ENCODE assay signal across 12 mouse cellular contexts in the genomic region with DNA sequence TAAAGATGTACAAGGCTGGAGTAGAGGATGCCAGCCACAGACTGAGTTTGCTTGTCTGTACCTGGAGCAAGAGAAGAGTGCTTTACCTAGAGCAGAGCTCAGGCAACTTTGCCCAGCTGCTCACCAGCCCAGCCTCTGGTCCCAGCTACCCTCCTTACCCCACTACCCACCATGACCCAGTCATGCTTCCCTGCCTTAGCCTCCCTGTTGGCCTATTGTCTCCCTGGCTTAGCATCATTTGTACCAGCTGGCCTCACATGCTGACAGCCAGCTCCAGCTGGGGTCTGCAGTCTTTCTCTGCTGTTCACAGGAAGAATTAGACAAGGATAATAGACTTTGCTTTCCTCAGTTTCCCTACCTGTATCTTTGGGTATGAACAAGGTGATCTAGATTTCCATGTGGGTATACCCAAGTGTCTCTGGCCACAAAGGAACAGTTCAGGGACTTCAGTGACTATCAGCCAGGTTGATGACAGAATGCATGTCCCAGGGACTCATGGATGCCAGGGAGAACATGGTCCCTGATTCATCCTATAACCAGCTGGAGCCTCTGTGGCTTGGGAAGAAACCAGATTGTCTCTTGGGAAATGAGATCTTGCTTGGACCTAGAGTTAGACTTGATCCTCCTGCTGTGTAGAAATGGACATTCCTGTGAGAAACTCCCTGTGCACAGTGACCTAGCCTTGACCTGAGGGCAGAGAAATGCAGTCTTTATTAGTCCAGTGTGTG.
DNase-seq lines count a peak whose midpoint lies in the region; ATAC-seq and TF ChIP-seq lines count a peak whose summit lies in the region.
"Had no signal": no experiment of that assay in that cellular context is flagged by ENCODE, and none has a peak within 500 bp of the region (broad histone marks: within the 10 kb centered on the region; RNA-seq: fewer than 3 reads in every experiment).

No protein-coding gene starts in this region.

- H3K4me1 ChIP-seq in heart, embryonic 11.5 days (ENCODE audit: control insufficient read depth, insufficient read depth, low read length), result no peaks in the 10 kb centered on the region
- no peaks in the 10 kb centered on the region for H3K4me1 ChIP-seq in forebrain, postnatal 0 days (ENCODE audit: insufficient read depth)
- peaks cover 14% of the 10 kb centered on the region for H3K4me1 ChIP-seq in hindbrain, embryonic 15.5 days (replicated peaks)
- H3K4me1 ChIP-seq in neural tube, embryonic 15.5 days, result peaks cover 21% of the 10 kb centered on the region
- H3K4me1 ChIP-seq in kidney, embryonic 15.5 days, result peaks cover 4% of the 10 kb centered on the region; the same call in 1 of the 2 replicates

- H3K9me3 ChIP-seq in heart, embryonic 11.5 days (replicated peaks; ENCODE audit: control insufficient read depth, low read length), result no peaks in the 10 kb centered on the region
- no peaks in the 10 kb centered on the region for H3K9me3 ChIP-seq in forebrain, postnatal 0 days (ENCODE audit: low read length)
- H3K9me3 ChIP-seq in hindbrain, embryonic 15.5 days, result no peaks in the 10 kb centered on the region
- H3K9me3 ChIP-seq in neural tube, embryonic 15.5 days (replicated peaks), result no peaks in the 10 kb centered on the region
- no peaks in the 10 kb centered on the region for H3K9me3 ChIP-seq in kidney, embryonic 15.5 days (replicated peaks)
- H3K9me3 ChIP-seq: limb, embryonic 12.5 days had no signal

- TF ChIP-seq CTCF in forebrain, postnatal 0 days (IDR thresholded peaks at IDR 0.05; ENCODE audit: low read depth), result no peak

- no peak for ATAC-seq in heart, embryonic 11.5 days (replicated peaks; ENCODE audit: insufficient number of reproducible peaks, low FRiP score, low TSS enrichment)
- no peak for ATAC-seq in forebrain, postnatal 0 days
- no peak for ATAC-seq in hindbrain, embryonic 15.5 days (ENCODE audit: low FRiP score, low read depth)
- no peak for ATAC-seq in neural tube, embryonic 15.5 days (ENCODE audit: low FRiP score)
- no peak for ATAC-seq in kidney, embryonic 15.5 days (replicated peaks; ENCODE audit: low FRiP score)

- no peak overlapping the region for H3K4me3 ChIP-seq in heart, embryonic 11.5 days (ENCODE audit: low read depth, low read length)
- H3K4me3 ChIP-seq in forebrain, postnatal 0 days (ENCODE audit: low read depth, low read length), result no peak overlapping the region
- no peak overlapping the region for H3K4me3 ChIP-seq in hindbrain, embryonic 15.5 days
- H3K4me3 ChIP-seq in neural tube, embryonic 15.5 days (replicated peaks), result no peak overlapping the region
- H3K4me3 ChIP-seq in kidney, embryonic 15.5 days (replicated peaks), result no peak overlapping the region
- H3K4me3 ChIP-seq: limb, embryonic 12.5 days had no signal

- H3K27me3 ChIP-seq in heart, embryonic 11.5 days (ENCODE audit: control insufficient read depth, insufficient read depth, low read length), result no peaks in the 10 kb centered on the region
- no peaks in the 10 kb centered on the region for H3K27me3 ChIP-seq in forebrain, postnatal 0 days (ENCODE audit: insufficient read depth, low read length)
- H3K27me3 ChIP-seq in hindbrain, embryonic 15.5 days, result no peaks in the 10 kb centered on the region
- H3K27me3 ChIP-seq in neural tube, embryonic 15.5 days (replicated peaks), result no peaks in the 10 kb centered on the region
- no peaks in the 10 kb centered on the region for H3K27me3 ChIP-seq in kidney, embryonic 15.5 days
- H3K27me3 ChIP-seq: limb, embryonic 12.5 days had no signal

- peak; percentile 92 for DNase-seq in heart, adult 11 months
- DNase-seq in forebrain, postnatal 0 days, result no peak
- no peak for DNase-seq in adrenal gland, postnatal 4 days (ENCODE audit: low spot score in 2 of 2)
- no peak for DNase-seq in thymus, adult 18-20 months
- DNase-seq: adrenal gland, postnatal 14 days; kidney, postnatal 36 days; lung, adult 2 months had no signal

- no peak overlapping the region for H3K27ac ChIP-seq in heart, embryonic 11.5 days (ENCODE audit: low read depth, low read length)
- peak overlapping the region; percentile 40 for H3K27ac ChIP-seq in forebrain, postnatal 0 days (ENCODE audit: low read depth, low read length)
- peak overlapping the region; percentile 46 for H3K27ac ChIP-seq in hindbrain, embryonic 15.5 days (replicated peaks)
- peak overlapping the region; percentile 68 for H3K27ac ChIP-seq in neural tube, embryonic 15.5 days (replicated peaks)
- H3K27ac ChIP-seq in kidney, embryonic 15.5 days, result no peak overlapping the region
- H3K27ac ChIP-seq: limb, embryonic 12.5 days had no signal

- H3K9ac ChIP-seq in heart, embryonic 11.5 days (ENCODE audit: low read depth, low read length), result no peak overlapping the region
- no peak overlapping the region for H3K9ac ChIP-seq in forebrain, postnatal 0 days
- H3K9ac ChIP-seq in hindbrain, embryonic 15.5 days, result no peak overlapping the region
- no peak overlapping the region for H3K9ac ChIP-seq in neural tube, embryonic 15.5 days (replicated peaks)
- no peak overlapping the region for H3K9ac ChIP-seq in kidney, embryonic 15.5 days
- H3K9ac ChIP-seq: limb, embryonic 12.5 days had no signal

- H3K36me3 ChIP-seq in heart, embryonic 11.5 days (ENCODE audit: control insufficient read depth, insufficient read depth, low read length), result no peaks in the 10 kb centered on the region
- H3K36me3 ChIP-seq in forebrain, postnatal 0 days (ENCODE audit: insufficient read depth), result no peaks in the 10 kb centered on the region
- no peaks in the 10 kb centered on the region for H3K36me3 ChIP-seq in hindbrain, embryonic 15.5 days
- H3K36me3 ChIP-seq in neural tube, embryonic 15.5 days, result no peaks in the 10 kb centered on the region
- no peaks in the 10 kb centered on the region for H3K36me3 ChIP-seq in kidney, embryonic 15.5 days
- H3K36me3 ChIP-seq: limb, embryonic 12.5 days had no signal

- H3K4me2 ChIP-seq in heart, embryonic 11.5 days, result no peak overlapping the region
- no peak overlapping the region for H3K4me2 ChIP-seq in forebrain, postnatal 0 days (ENCODE audit: low read depth)
- no peak overlapping the region for H3K4me2 ChIP-seq in hindbrain, embryonic 15.5 days
- H3K4me2 ChIP-seq in neural tube, embryonic 15.5 days, result no peak overlapping the region
- no peak overlapping the region for H3K4me2 ChIP-seq in kidney, embryonic 15.5 days
- H3K4me2 ChIP-seq: limb, embryonic 12.5 days had no signal

Comparison
In these comparisons a context has a peak if more than half of its experiments do, and no peak if none do; other contexts are left out.
1. H3K27ac ChIP-seq: peak in forebrain, postnatal 0 days (single experiment), hindbrain, embryonic 15.5 days (single experiment) and neural tube, embryonic 15.5 days (single experiment); none in heart, embryonic 11.5 days (single experiment) and kidney, embryonic 15.5 days (single experiment).